In the genomic region with DNA sequence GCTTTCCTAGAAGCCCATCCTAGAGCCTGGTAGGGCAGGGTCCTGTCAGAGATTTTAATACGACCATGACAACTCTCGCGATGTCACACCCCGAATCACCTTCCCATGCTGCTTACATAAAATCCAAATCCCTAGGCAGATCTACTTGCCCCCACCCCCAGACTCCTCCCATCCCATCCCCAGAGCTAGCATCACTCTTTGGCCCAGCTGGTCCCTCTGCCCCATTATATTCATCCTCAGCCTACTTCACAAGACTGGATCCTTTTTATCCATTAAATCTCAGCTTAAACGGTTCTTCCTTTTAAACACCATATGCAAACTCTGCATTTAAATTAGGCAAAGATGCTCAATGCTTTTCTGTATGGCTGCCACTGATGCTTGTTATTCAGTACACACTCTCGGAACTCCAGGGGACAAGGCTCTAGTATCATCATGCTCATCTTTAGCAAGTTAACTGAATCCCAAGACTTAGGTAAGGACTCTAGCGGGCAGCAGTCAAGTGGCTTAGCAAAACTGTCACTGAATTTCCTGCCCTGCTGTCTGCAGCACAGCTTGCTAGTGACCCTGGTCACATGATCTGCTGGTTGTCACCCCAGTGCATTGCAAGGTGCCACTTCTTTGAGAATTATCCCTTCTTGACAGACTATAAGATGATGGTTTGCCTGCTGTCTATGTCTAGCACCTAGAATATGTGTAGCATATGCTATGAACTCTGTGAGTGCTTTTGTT, we compare ENCODE assay signal across 18 mouse cellular contexts.
"Had no signal": no experiment of that assay in that cellular context is flagged by ENCODE, and none has a peak within 500 bp of the region (broad histone marks: within the 10 kb centered on the region; RNA-seq: fewer than 3 reads in every experiment).

No protein-coding gene starts in this region.

- H3K27ac ChIP-seq: kidney, postnatal 0 days; limb, embryonic 12.5 days; liver, embryonic 13.5 days; lung, embryonic 15.5 days; macrophage; midbrain, embryonic 15.5 days; neural tube, embryonic 15.5 days; stomach, postnatal 0 days had no signal

- ATAC-seq: liver, postnatal 0 days; midbrain, embryonic 15.5 days had no signal

- H3K9me3 ChIP-seq: liver, embryonic 13.5 days; lung, embryonic 15.5 days; midbrain, embryonic 15.5 days; neural tube, embryonic 15.5 days had no signal

- H3K9ac ChIP-seq: limb, embryonic 12.5 days; liver, embryonic 13.5 days; liver, postnatal 0 days; lung, embryonic 15.5 days; midbrain, embryonic 15.5 days; neural tube, embryonic 15.5 days had no signal

- H3K4me1 ChIP-seq: liver, embryonic 13.5 days; lung, embryonic 15.5 days; neural tube, embryonic 15.5 days had no signal

- H3K36me3 ChIP-seq: limb, embryonic 12.5 days; liver, embryonic 13.5 days; lung, embryonic 15.5 days; midbrain, embryonic 15.5 days; neural tube, embryonic 15.5 days had no signal

- H3K4me3 ChIP-seq: limb, embryonic 12.5 days; liver, embryonic 13.5 days; lung, embryonic 15.5 days; megakaryocyte, embryonic 14.5 days; midbrain, embryonic 15.5 days; myocyte; neural tube, embryonic 15.5 days had no signal

- DNase-seq: kidney, adult 11 months; kidney, adult 9 months; kidney, postnatal 36 days; liver; liver, embryonic 13.5 days; liver, postnatal 0 days; lung, postnatal 14 days; right cerebral cortex, adult 18-20 months; right cerebral cortex, postnatal 25 days had no signal

- H3K27me3 ChIP-seq: limb, embryonic 12.5 days; liver, embryonic 13.5 days; lung, embryonic 15.5 days; megakaryocyte, embryonic 14.5 days; midbrain, embryonic 15.5 days; neural tube, embryonic 15.5 days had no signal

- H3K4me2 ChIP-seq: limb, embryonic 12.5 days; liver, embryonic 13.5 days; lung, embryonic 15.5 days; midbrain, embryonic 15.5 days; neural tube, embryonic 15.5 days had no signal
